Mouse (Mus musculus) testis, adult 2 months (tissue): ENCODE results near the gene Fam208b.

Source experiments
- CTCF ChIP-seq: fragments of 200-500 bp; IDR thresholded peaks from 2 replicates; pipeline ENCODE4 v1.5.1; 2012; ENCODE audit warnings: low read depth, mild to moderate bottlenecking, inconsistent platforms, low read length, moderate library complexity; ENCODE audit not compliant: control insufficient read depth, insufficient read depth, insufficient replicate concordance
- POLR2A ChIP-seq: fragments of 200-500 bp; IDR thresholded peaks from 2 replicates; pipeline ENCODE4 v1.6.1; 2012; ENCODE audit warnings: low read depth, mild to moderate bottlenecking, inconsistent platforms, low read length, moderate library complexity; ENCODE audit not compliant: control insufficient read depth

GRCm38 (mm10) chr13:3525611-3526051 lies 85.3 kb downstream of the Fam208b start:
- TF ChIP-seq CTCF, result no peak
- no peak for TF ChIP-seq POLR2A
